Mouse (Mus musculus) urinary bladder, postnatal 14 days (tissue): ENCODE results near the gene Slc37a3.
"Not testable (repeated sequence)": the region's sequence is repeated elsewhere in the genome, so short reads cannot be mapped to it uniquely, and the experiment has no call there.

Experiments
- DNase-seq: peaks from one replicate; pipeline ENCODE4 v3.0.0; 2021; ENCODE audit warnings: low spot score

Slc37a3 gene

GRCm38 (mm10) chr6:39378161-39378835 is 823 bp upstream of the Slc37a3 start:
- not testable (repeated sequence) for DNase-seq

- DNase-seq: no peak
These were observed 700 bp downstream of the Slc37a3 start for GRCm38 (mm10) chr6:39376775-39377174.

GRCm38 (mm10) chr6:39373301-39373955 is 4.0 kb downstream of the Slc37a3 start:
- DNase-seq: no peak

GRCm38 (mm10) chr6:39372727-39373126 is 4.7 kb downstream of the Slc37a3 start:
- peak; percentile 20 for DNase-seq

- DNase-seq: no peak
These were observed 5.4 kb downstream of the Slc37a3 start for GRCm38 (mm10) chr6:39372042-39372441.

GRCm38 (mm10) chr6:39369631-39370030 is 7.8 kb downstream of the Slc37a3 start:
- no peak for DNase-seq

GRCm38 (mm10) chr6:39362684-39363083 is 14.8 kb downstream of the Slc37a3 start:
- no peak for DNase-seq

GRCm38 (mm10) chr6:39359207-39359606 is 18.3 kb downstream of the Slc37a3 start:
- not testable (repeated sequence) for DNase-seq

- no peak for DNase-seq
These were observed 28.5 kb downstream of the Slc37a3 start for GRCm38 (mm10) chr6:39348946-39349345.

GRCm38 (mm10) chr6:39347880-39348814 is 29.3 kb downstream of the Slc37a3 start:
- DNase-seq: no peak

GRCm38 (mm10) chr6:39346991-39347501 is 30.4 kb downstream of the Slc37a3 start:
- DNase-seq: no peak

- no peak for DNase-seq
These were observed 32.0 kb downstream of the Slc37a3 start for GRCm38 (mm10) chr6:39345430-39345829.

GRCm38 (mm10) chr6:39344020-39344419 is 33.5 kb downstream of the Slc37a3 start:
- DNase-seq: peak; percentile 83

- no peak for DNase-seq
These were observed 35.7 kb downstream of the Slc37a3 start for GRCm38 (mm10) chr6:39341798-39342197.

GRCm38 (mm10) chr6:39338359-39338758 is 39.1 kb downstream of the Slc37a3 start:
- no peak for DNase-seq

- DNase-seq: no peak
These were observed 42.6 kb downstream of the Slc37a3 start for GRCm38 (mm10) chr6:39334873-39335272.

GRCm38 (mm10) chr6:39334224-39334623 is 43.3 kb downstream of the Slc37a3 start:
- no peak for DNase-seq

GRCm38 (mm10) chr6:39331998-39332700 is 45.3 kb downstream of the Slc37a3 start:
- no peak for DNase-seq

GRCm38 (mm10) chr6:39330981-39331380 is 46.5 kb downstream of the Slc37a3 start:
- no peak for DNase-seq

- no peak for DNase-seq
These were observed 57.2 kb downstream of the Slc37a3 start for GRCm38 (mm10) chr6:39320286-39320685.

- DNase-seq: peak; percentile 64
These were observed 58.3 kb downstream of the Slc37a3 start for GRCm38 (mm10) chr6:39319061-39319761.
